Mouse (Mus musculus): ENCODE measurements around the gene Tnip2. TPM values are rescaled to one million over a fixed set of nuclear protein-coding genes. Genes with fewer than 3 reads are reported as not detected.

Gene Tnip2
- polyA plus RNA-seq, 1 experiment from 2014 or later, result 13.0 TPM

GRCm38 (mm10) chr5:34488741-34489417, 24.9 kb downstream of the Tnip2 start:
- no peaks in the 10 kb centered on the region for H3K9me3 ChIP-seq
- H3K4me3 ChIP-seq, result no peak overlapping the region
- no peak for ATAC-seq (replicated peaks)
- H3K9ac ChIP-seq, result no peak overlapping the region
- H3K4me1 ChIP-seq, result no peaks in the 10 kb centered on the region
- H3K27ac ChIP-seq, result no peak overlapping the region
- H3K4me2 ChIP-seq, result no peak overlapping the region
- H3K27me3 ChIP-seq (replicated peaks), result no peaks in the 10 kb centered on the region
- H3K36me3 ChIP-seq (replicated peaks), result peaks cover 12% of the 10 kb centered on the region
- WGBS, result 83% methylated on average over 6 of the region's 6 CpGs

GRCm38 (mm10) chr5:34487320-34488090, 26.3 kb downstream of the Tnip2 start:
- Histone ChIP-seq H3K27ac (no peak overlapping the region), H3K4me2 (no peak overlapping the region), H3K36me3 (replicated peaks) (peaks cover 14% of the 10 kb centered on the region), H3K9me3 (no peaks in the 10 kb centered on the region), H3K9ac (no peak overlapping the region), H3K27me3 (replicated peaks) (no peaks in the 10 kb centered on the region), H3K4me3 (no peak overlapping the region), H3K4me1 (no peaks in the 10 kb centered on the region)
- 85% methylated on average over 6 of the region's 6 CpGs for WGBS
- no peak for ATAC-seq (replicated peaks)

GRCm38 (mm10) chr5:34485731-34486130, 28.1 kb downstream of the Tnip2 start:
- H3K27me3 ChIP-seq (replicated peaks), result no peaks in the 10 kb centered on the region
- H3K36me3 ChIP-seq (replicated peaks), result peaks cover 27% of the 10 kb centered on the region
- H3K4me2 ChIP-seq, result no peak overlapping the region
- no peaks in the 10 kb centered on the region for H3K4me1 ChIP-seq
- no peak overlapping the region for H3K27ac ChIP-seq
- H3K4me3 ChIP-seq, result no peak overlapping the region
- H3K9ac ChIP-seq, result no peak overlapping the region
- ATAC-seq (replicated peaks), result no peak
- 96% methylated on average over 15 of the region's 15 CpGs for WGBS
- no peaks in the 10 kb centered on the region for H3K9me3 ChIP-seq

GRCm38 (mm10) chr5:34480926-34481325, 32.9 kb downstream of the Tnip2 start:
- Histone ChIP-seq H3K9ac (no peak overlapping the region), H3K27ac (no peak overlapping the region), H3K4me3 (no peak overlapping the region), H3K4me2 (no peak overlapping the region), H3K9me3 (no peaks in the 10 kb centered on the region), H3K36me3 (replicated peaks) (peaks cover 54% of the 10 kb centered on the region), H3K4me1 (no peaks in the 10 kb centered on the region), H3K27me3 (replicated peaks) (no peaks in the 10 kb centered on the region)
- 86% methylated on average over 3 of the region's 3 CpGs for WGBS
- ATAC-seq (replicated peaks), result no peak

- peaks cover 30% of the 10 kb centered on the region; the same call in 1 of the 2 replicates for H3K36me3 ChIP-seq (replicated peaks)
- ATAC-seq (replicated peaks), result no peak
- no peaks in the 10 kb centered on the region for H3K9me3 ChIP-seq
- H3K4me3 ChIP-seq, result no peak overlapping the region
- WGBS, result 96% methylated on average over 2 of the region's 2 CpGs
- H3K4me1 ChIP-seq, result no peaks in the 10 kb centered on the region
- H3K27ac ChIP-seq, result no peak overlapping the region
- no peak overlapping the region for H3K9ac ChIP-seq
- H3K27me3 ChIP-seq (replicated peaks), result no peaks in the 10 kb centered on the region
- no peak overlapping the region for H3K4me2 ChIP-seq
Observed at GRCm38 (mm10) chr5:34468039-34468775, 45.6 kb downstream of the Tnip2 start.

GRCm38 (mm10) chr5:34466648-34467047, 47.1 kb downstream of the Tnip2 start:
- Histone ChIP-seq H3K4me2 (no peak overlapping the region), H3K9me3 (no peaks in the 10 kb centered on the region), H3K4me3 (no peak overlapping the region), H3K9ac (no peak overlapping the region), H3K27me3 (replicated peaks) (no peaks in the 10 kb centered on the region), H3K4me1 (no peaks in the 10 kb centered on the region), H3K27ac (no peak overlapping the region), H3K36me3 (replicated peaks) (peaks cover 44% of the 10 kb centered on the region)
- 98% methylated on average over 2 of the region's 2 CpGs for WGBS
- ATAC-seq (replicated peaks), result no peak

DNA sequence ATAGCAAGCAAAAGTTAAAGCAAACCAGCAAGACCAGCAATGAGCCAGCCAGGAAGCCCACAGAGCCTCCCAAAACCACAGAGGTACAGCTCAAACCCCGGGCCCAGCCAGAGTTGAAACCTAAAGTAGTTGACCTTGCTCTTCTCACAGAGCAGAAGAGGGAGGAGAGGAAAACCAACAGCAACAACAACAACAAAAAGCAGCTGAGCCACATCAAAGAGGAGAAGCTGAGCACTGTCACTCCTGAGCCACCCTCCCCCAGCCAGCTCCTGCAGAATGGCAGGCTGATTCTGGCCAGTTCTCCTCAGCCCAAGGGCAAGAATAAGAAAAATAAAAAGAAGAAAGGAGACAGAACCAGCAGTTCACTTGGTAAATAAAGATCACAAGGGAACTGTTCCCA, 47.7 kb downstream of the Tnip2 start:
- no peak overlapping the region for H3K27ac ChIP-seq
- H3K4me3 ChIP-seq, result no peak overlapping the region
- H3K4me2 ChIP-seq, result no peak overlapping the region
- 83% methylated on average over 1 of the region's 1 CpGs for WGBS
- no peaks in the 10 kb centered on the region for H3K4me1 ChIP-seq
- no peaks in the 10 kb centered on the region for H3K27me3 ChIP-seq (replicated peaks)
- peaks cover 49% of the 10 kb centered on the region for H3K36me3 ChIP-seq (replicated peaks)
- no peak overlapping the region for H3K9ac ChIP-seq
- no peak for ATAC-seq (replicated peaks)
- no peaks in the 10 kb centered on the region for H3K9me3 ChIP-seq

GRCm38 (mm10) chr5:34461841-34462240, 52.0 kb downstream of the Tnip2 start:
- no peak overlapping the region for H3K27ac ChIP-seq
- H3K9ac ChIP-seq, result no peak overlapping the region
- no peaks in the 10 kb centered on the region for H3K4me1 ChIP-seq
- ATAC-seq (replicated peaks), result no peak
- WGBS, result 88% methylated on average over 6 of the region's 6 CpGs
- no peaks in the 10 kb centered on the region for H3K27me3 ChIP-seq (replicated peaks)
- no peaks in the 10 kb centered on the region for H3K9me3 ChIP-seq
- H3K4me2 ChIP-seq, result no peak overlapping the region
- no peak overlapping the region for H3K4me3 ChIP-seq
- H3K36me3 ChIP-seq (replicated peaks), result peaks cover 79% of the 10 kb centered on the region

DNA sequence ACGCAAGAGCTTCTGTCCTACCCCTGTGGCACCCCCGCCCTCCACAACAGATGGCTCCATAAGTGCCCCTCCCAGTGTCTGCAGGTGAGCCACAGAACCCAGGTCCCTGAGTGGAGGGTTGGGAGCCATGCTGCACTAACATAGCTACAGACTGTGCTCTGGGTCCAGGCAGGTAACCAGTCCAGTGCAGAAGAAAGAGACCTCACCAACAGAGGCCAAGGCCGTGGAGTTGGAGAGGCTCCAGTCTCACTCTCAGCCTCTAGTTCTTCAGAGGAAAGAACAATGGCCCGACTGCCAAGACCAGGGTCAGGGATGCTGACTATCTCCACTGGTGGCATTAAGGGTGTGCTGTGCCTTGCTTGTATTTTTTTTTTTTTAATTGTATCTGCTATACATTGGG, 52.5 kb downstream of the Tnip2 start:
- Histone ChIP-seq H3K4me3 (no peak overlapping the region), H3K4me1 (no peaks in the 10 kb centered on the region), H3K36me3 (replicated peaks) (peaks cover 73% of the 10 kb centered on the region), H3K9ac (no peak overlapping the region), H3K9me3 (no peaks in the 10 kb centered on the region), H3K27ac (no peak overlapping the region), H3K4me2 (no peak overlapping the region), H3K27me3 (replicated peaks) (no peaks in the 10 kb centered on the region)
- ATAC-seq (replicated peaks), result no peak
- WGBS, result 96% methylated on average over 4 of the region's 4 CpGs

DNA sequence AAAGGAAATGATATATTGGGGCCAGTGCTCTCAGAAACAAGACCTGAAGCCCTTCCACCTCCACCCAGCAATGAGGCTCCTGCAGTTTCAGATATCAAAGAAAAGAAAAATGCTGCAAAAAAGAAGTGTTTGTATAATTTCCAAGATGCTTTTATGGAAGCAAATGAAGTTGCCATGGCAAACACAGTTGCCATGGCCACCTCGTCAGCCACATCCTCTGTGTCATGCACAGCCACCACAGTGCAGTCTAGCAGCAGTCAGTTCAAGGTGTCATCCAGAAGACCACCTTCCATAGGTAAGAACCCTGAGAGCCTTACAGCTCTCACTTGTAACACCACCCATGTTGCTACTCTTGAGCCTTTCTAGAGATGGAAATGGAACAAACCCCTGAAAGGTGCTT, 54.8 kb downstream of the Tnip2 start:
- Histone ChIP-seq H3K36me3 (replicated peaks) (peaks cover 54% of the 10 kb centered on the region), H3K4me3 (no peak overlapping the region), H3K4me1 (no peaks in the 10 kb centered on the region), H3K9ac (no peak overlapping the region), H3K4me2 (no peak overlapping the region), H3K9me3 (no peaks in the 10 kb centered on the region), H3K27ac (no peak overlapping the region), H3K27me3 (replicated peaks) (no peaks in the 10 kb centered on the region)
- WGBS, result 78% methylated on average over 1 of the region's 1 CpGs
- ATAC-seq (replicated peaks), result no peak

DNA sequence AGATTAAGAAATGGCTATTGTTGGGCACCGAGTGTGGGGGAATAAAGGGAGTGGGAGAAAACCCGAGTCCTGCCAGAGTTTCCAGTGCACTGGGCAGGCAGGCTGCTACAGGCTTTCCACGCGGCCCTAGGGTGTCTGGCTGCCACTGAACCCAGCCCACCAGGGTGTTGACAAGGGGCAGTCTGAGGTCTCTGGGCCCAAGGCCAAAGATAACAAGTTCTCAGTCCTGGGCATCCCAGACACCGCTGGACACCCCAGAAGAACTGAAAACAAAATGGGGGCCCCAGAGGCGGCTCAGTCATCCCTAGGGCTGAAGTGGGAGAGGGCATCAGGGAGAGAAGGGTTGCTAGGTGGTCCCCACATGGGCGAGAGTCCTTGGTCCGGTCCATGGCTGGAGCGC, 67.6 kb downstream of the Tnip2 start:
- Histone ChIP-seq H3K27ac (no peak overlapping the region), H3K4me3 (no peak overlapping the region), H3K4me1 (no peaks in the 10 kb centered on the region), H3K9me3 (no peaks in the 10 kb centered on the region), H3K4me2 (no peak overlapping the region), H3K9ac (no peak overlapping the region), H3K36me3 (replicated peaks) (peaks cover 47% of the 10 kb centered on the region), H3K27me3 (replicated peaks) (no peaks in the 10 kb centered on the region)
- whole genome bisulfite sequencing, result 84% methylated on average over 9 of the region's 9 CpGs
- ATAC-seq (replicated peaks), result no peak

Data from midbrain, embryonic 15.5 days (tissue).